Mouse (Mus musculus) neural tube, embryonic 12.5 days (tissue): ENCODE data around the gene Clstn3. TPM values are rescaled to one million over a fixed set of nuclear protein-coding genes. Genes with fewer than 3 reads are reported as not detected.
"Not testable (repeated sequence)": the region's sequence is repeated elsewhere in the genome, so short reads cannot be mapped to it uniquely, and the experiment has no call there.

Experiments used
- ATAC-seq: fragments of 200-750 bp; cut with Nextera tagmentation; 2 replicates; pipeline ENCODE4 v1.8.0; 2017; ENCODE audit warnings: low read depth, mild to moderate bottlenecking, moderate TSS enrichment, moderate library complexity; ENCODE audit not compliant: low FRiP score
- H3K27ac ChIP-seq: fragments of 300-500 bp; sonication (generic); 2 replicates; pipeline ENCODE4 v1.5.1; 2016
- H3K27me3 ChIP-seq: fragments of 300-500 bp; sonication (generic); replicated peaks from 2 replicates; pipeline ENCODE4 v1.6.1; 2016; ENCODE audit warnings: mild to moderate bottlenecking
- H3K36me3 ChIP-seq: fragments of 300-500 bp; sonication (generic); 2 replicates; pipeline ENCODE4 v1.6.1; 2016; ENCODE audit warnings: mild to moderate bottlenecking
- H3K4me1 ChIP-seq: fragments of 300-500 bp; sonication (generic); 2 replicates; pipeline ENCODE4 v1.6.1; 2016
- H3K4me2 ChIP-seq: fragments of 300-500 bp; sonication (generic); replicated peaks from 2 replicates; pipeline ENCODE4 v1.6.1; 2016; ENCODE audit warnings: mild to moderate bottlenecking
- H3K4me3 ChIP-seq: fragments of 300-500 bp; sonication (generic); 2 replicates; pipeline ENCODE4 v1.5.1; 2016
- H3K9ac ChIP-seq: fragments of 300-500 bp; sonication (generic); 2 replicates; pipeline ENCODE4 v1.6.1; 2016; ENCODE audit warnings: mild to moderate bottlenecking
- H3K9me3 ChIP-seq: fragments of 300-500 bp; sonication (generic); 2 replicates; pipeline ENCODE4 v1.6.1; 2016; ENCODE audit warnings: mild to moderate bottlenecking
- WGBS: fragments of 180-500 bp; shearing (Covaris S2); methylation state at CpG from one replicate; pipeline ENCODE4 v1.1.7; 2016; 5-methylcytosine and 5-hydroxymethylcytosine counted together
- polyA plus RNA-seq: library from polyadenylated mRNA; unstranded; fragments of >200 nt; fragmentation: Nextera tagmentation; extraction: Ambion mirVana; gene quantifications from 2 replicates; pipeline ENCODE4 v1.2.1, GENCODE M21; 2016

Clstn3 gene
- 39.7 and 41.2 TPM in 2 replicates for polyA plus RNA-seq

GRCm38 (mm10) chr6:124464305-124465271 lies at the start of gene Clstn3:
TSS of gene Clstn3 (minus strand) at chr6:124464794.
- no peaks in the 10 kb centered on the region for H3K27me3 ChIP-seq
- peaks cover 4% of the 10 kb centered on the region; the same call in 1 of the 2 replicates for H3K36me3 ChIP-seq
- H3K9me3 ChIP-seq: no peaks in the 10 kb centered on the region
- WGBS: 5% methylated on average over 27 of the region's 27 CpGs
- peak within 1 kb of the TSS; percentile 70 for H3K9ac ChIP-seq
- H3K4me2 ChIP-seq: peak within 1 kb of the TSS; percentile 78
- peak; percentile 97 for ATAC-seq
- H3K27ac ChIP-seq: peak within 1 kb of the TSS; percentile 26; the same call in 1 of the 2 replicates
- peaks cover 15% of the 10 kb centered on the region; the same call in 1 of the 2 replicates for H3K4me1 ChIP-seq
- H3K4me3 ChIP-seq: peak within 1 kb of the TSS; percentile 51

GRCm38 (mm10) chr6:124512355-124512836 lies 47.8 kb upstream of the Clstn3 start, which contains the start of gene C1ra:
TSS of gene C1ra (plus strand) at chr6:124512405.
- H3K4me3 ChIP-seq: no peak within 1 kb of the TSS
- no peak within 1 kb of the TSS for H3K27ac ChIP-seq
- 14% methylated on average over 6 of the region's 6 CpGs for WGBS
- no peaks in the 10 kb centered on the region for H3K4me1 ChIP-seq
- H3K27me3 ChIP-seq: no peaks in the 10 kb centered on the region
- no peaks in the 10 kb centered on the region for H3K9me3 ChIP-seq
- ATAC-seq: no peak
- H3K9ac ChIP-seq: no peak within 1 kb of the TSS
- no peaks in the 10 kb centered on the region for H3K36me3 ChIP-seq
- peak within 1 kb of the TSS; percentile 42 for H3K4me2 ChIP-seq

- no peak overlapping the region for H3K9ac ChIP-seq
- H3K4me2 ChIP-seq: no peak overlapping the region
- H3K27ac ChIP-seq: no peak overlapping the region
- 70% methylated on average over 6 of the region's 6 CpGs for WGBS
- H3K36me3 ChIP-seq: no peaks in the 10 kb centered on the region
- no peaks in the 10 kb centered on the region for H3K4me1 ChIP-seq
- H3K4me3 ChIP-seq: no peak overlapping the region
- no peaks in the 10 kb centered on the region for H3K9me3 ChIP-seq
- no peaks in the 10 kb centered on the region for H3K27me3 ChIP-seq
- ATAC-seq: no peak
Measured at GRCm38 (mm10) chr6:124511936-124512335, 47.3 kb upstream of the Clstn3 start.

- H3K4me1 ChIP-seq, H3K9me3 ChIP-seq, ATAC-seq, H3K4me2 ChIP-seq, H3K27me3 ChIP-seq, H3K9ac ChIP-seq, H3K36me3 ChIP-seq, H3K4me3 ChIP-seq, H3K27ac ChIP-seq: not testable (repeated sequence)
- 91% methylated on average over 5 of the region's 5 CpGs for WGBS
Measured at GRCm38 (mm10) chr6:124509192-124509591, 44.6 kb upstream of the Clstn3 start.

GRCm38 (mm10) chr6:124508292-124508691 lies 43.7 kb upstream of the Clstn3 start:
- no peak overlapping the region for H3K4me2 ChIP-seq
- no peaks in the 10 kb centered on the region for H3K36me3 ChIP-seq
- 79% methylated on average over 10 of the region's 10 CpGs for WGBS
- no peaks in the 10 kb centered on the region for H3K9me3 ChIP-seq
- H3K4me3 ChIP-seq: no peak overlapping the region
- no peak for ATAC-seq
- no peak overlapping the region for H3K27ac ChIP-seq
- no peaks in the 10 kb centered on the region for H3K4me1 ChIP-seq
- H3K9ac ChIP-seq: no peak overlapping the region
- no peaks in the 10 kb centered on the region for H3K27me3 ChIP-seq

GRCm38 (mm10) chr6:124506991-124507390 lies 42.4 kb upstream of the Clstn3 start:
- H3K27me3 ChIP-seq: no peaks in the 10 kb centered on the region
- H3K9me3 ChIP-seq: no peaks in the 10 kb centered on the region
- no peak overlapping the region for H3K4me3 ChIP-seq
- H3K4me1 ChIP-seq: no peaks in the 10 kb centered on the region
- H3K27ac ChIP-seq: no peak overlapping the region
- H3K36me3 ChIP-seq: no peaks in the 10 kb centered on the region
- H3K4me2 ChIP-seq: no peak overlapping the region
- H3K9ac ChIP-seq: no peak overlapping the region
- ATAC-seq: no peak
- WGBS: 83% methylated on average over 6 of the region's 6 CpGs

GRCm38 (mm10) chr6:124505028-124505427 lies 40.4 kb upstream of the Clstn3 start:
- no peaks in the 10 kb centered on the region for H3K36me3 ChIP-seq
- no peaks in the 10 kb centered on the region for H3K9me3 ChIP-seq
- no peaks in the 10 kb centered on the region for H3K27me3 ChIP-seq
- 80% methylated on average over 4 of the region's 4 CpGs for WGBS
- no peak overlapping the region for H3K9ac ChIP-seq
- no peak overlapping the region for H3K4me3 ChIP-seq
- H3K4me1 ChIP-seq: no peaks in the 10 kb centered on the region
- ATAC-seq: no peak
- H3K27ac ChIP-seq: no peak overlapping the region
- no peak overlapping the region for H3K4me2 ChIP-seq

GRCm38 (mm10) chr6:124502021-124502420 lies 37.4 kb upstream of the Clstn3 start:
- WGBS: 90% methylated on average over 5 of the region's 5 CpGs
- H3K27ac ChIP-seq: no peak overlapping the region
- no peaks in the 10 kb centered on the region for H3K36me3 ChIP-seq
- no peak overlapping the region for H3K4me2 ChIP-seq
- no peaks in the 10 kb centered on the region for H3K9me3 ChIP-seq
- no peak overlapping the region for H3K9ac ChIP-seq
- ATAC-seq: no peak
- no peaks in the 10 kb centered on the region for H3K27me3 ChIP-seq
- H3K4me3 ChIP-seq: no peak overlapping the region
- H3K4me1 ChIP-seq: no peaks in the 10 kb centered on the region

- H3K27ac ChIP-seq: no peak overlapping the region
- 84% methylated on average over 4 of the region's 4 CpGs for whole genome bisulfite sequencing
- H3K4me3 ChIP-seq: no peak overlapping the region
- no peaks in the 10 kb centered on the region for H3K9me3 ChIP-seq
- H3K27me3 ChIP-seq: no peaks in the 10 kb centered on the region
- H3K4me2 ChIP-seq: no peak overlapping the region
- no peaks in the 10 kb centered on the region for H3K4me1 ChIP-seq
- no peaks in the 10 kb centered on the region for H3K36me3 ChIP-seq
- no peak overlapping the region for H3K9ac ChIP-seq
- ATAC-seq: no peak
Measured at GRCm38 (mm10) chr6:124501473-124501872, 36.9 kb upstream of the Clstn3 start.

- no peak overlapping the region for H3K9ac ChIP-seq
- no peak overlapping the region for H3K27ac ChIP-seq
- ATAC-seq: no peak
- WGBS: 46% methylated on average over 10 of the region's 10 CpGs
- no peaks in the 10 kb centered on the region for H3K36me3 ChIP-seq
- no peaks in the 10 kb centered on the region for H3K4me1 ChIP-seq
- H3K27me3 ChIP-seq: no peaks in the 10 kb centered on the region
- H3K9me3 ChIP-seq: no peaks in the 10 kb centered on the region
- H3K4me3 ChIP-seq: no peak overlapping the region
- H3K4me2 ChIP-seq: no peak overlapping the region
Measured at GRCm38 (mm10) chr6:124499914-124500566, 35.4 kb upstream of the Clstn3 start.

GRCm38 (mm10) chr6:124496054-124496453 lies 31.5 kb upstream of the Clstn3 start:
- Histone ChIP-seq H3K27me3 (no peaks in the 10 kb centered on the region), H3K4me3 (no peak overlapping the region), H3K27ac (no peak overlapping the region), H3K4me1 (no peaks in the 10 kb centered on the region; the same call in 1 of the 2 replicates), H3K9me3 (no peaks in the 10 kb centered on the region), H3K36me3 (no peaks in the 10 kb centered on the region), H3K4me2 (no peak overlapping the region), H3K9ac (no peak overlapping the region)
- no peak for ATAC-seq
- 94% methylated on average over 5 of the region's 5 CpGs for WGBS

- Histone ChIP-seq H3K4me1 (no peaks in the 10 kb centered on the region; the same call in 1 of the 2 replicates), H3K27ac (no peak overlapping the region)
Measured at GRCm38 (mm10) chr6:124493886-124494285, 29.3 kb upstream of the Clstn3 start.

More at GRCm38 (mm10) chr6:124493886-124494285, 29.3 kb upstream of the Clstn3 start:
- Histone ChIP-seq H3K36me3 (no peaks in the 10 kb centered on the region), H3K27me3 (no peaks in the 10 kb centered on the region), H3K9me3 (no peaks in the 10 kb centered on the region), H3K4me3 (no peak overlapping the region), H3K4me2 (no peak overlapping the region), H3K9ac (no peak overlapping the region)
- ATAC-seq: no peak
- WGBS: 83% methylated on average over 5 of the region's 5 CpGs
